Mouse (Mus musculus) bone marrow, adult 2 months (tissue): ENCODE data around the gene Kif28.

Experiments
- CTCF ChIP-seq: fragments of 200-500 bp; IDR thresholded peaks from 2 replicates; pipeline ENCODE4 v1.5.1; 2011; ENCODE audit warnings: low read length, control low read depth; ENCODE audit not compliant: control insufficient read depth, insufficient read depth
- POLR2A ChIP-seq: fragments of 200-500 bp; IDR thresholded peaks from 2 replicates; pipeline ENCODE4 v1.6.1; 2011; ENCODE audit warnings: low read depth, mild to moderate bottlenecking, control low read depth, low read length, borderline replicate concordance; ENCODE audit not compliant: control insufficient read depth

GRCm38 (mm10) chr1:179710739-179711138 lies 34.3 kb downstream of the Kif28 start:
- TF ChIP-seq CTCF (no peak), POLR2A (no peak)
